ENCODE assay signal across 8 mouse cellular contexts in the genomic region with DNA sequence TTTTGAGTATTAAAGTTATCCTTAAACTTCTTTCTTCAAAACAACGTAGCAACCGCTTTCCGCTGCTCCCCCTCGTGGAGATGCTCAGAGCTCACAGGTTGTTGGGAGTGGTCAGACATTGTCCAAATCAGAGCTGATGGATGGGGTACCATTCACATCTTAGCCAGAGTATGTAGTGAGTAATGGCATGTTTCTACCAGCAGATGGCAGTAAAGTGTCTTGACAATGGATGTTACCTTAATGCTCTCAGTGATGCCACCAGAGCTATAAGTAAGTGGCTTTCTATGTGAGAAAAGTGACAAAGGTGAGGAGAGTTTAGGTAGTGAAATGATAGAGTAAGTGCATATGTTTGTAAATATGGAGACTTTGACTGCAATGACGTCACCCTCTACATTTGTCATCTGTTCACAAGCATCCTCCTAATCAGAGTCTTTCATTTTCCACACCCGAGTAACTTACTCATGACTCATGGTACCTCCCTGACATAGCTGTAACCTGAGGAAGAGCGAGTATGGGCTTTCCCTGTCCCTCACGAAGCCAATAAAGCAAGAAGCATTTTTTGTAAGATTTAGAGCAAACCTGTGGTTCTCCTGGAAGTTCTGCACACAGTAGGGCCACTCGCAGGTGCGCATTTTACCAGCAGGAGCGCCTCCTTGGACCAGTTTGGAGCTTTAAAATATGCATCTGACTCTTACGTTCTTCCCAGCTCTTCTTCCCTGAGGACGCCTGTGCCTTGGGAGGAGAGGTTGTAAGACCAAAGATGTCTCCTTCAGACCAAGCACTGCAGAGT.
DNase-seq lines count a peak whose midpoint lies in the region; ATAC-seq lines count a peak whose summit lies in the region.

No protein-coding gene starts in this region.

- H3K4me2 ChIP-seq in forebrain, embryonic 11.5 days (ENCODE audit: low read depth, low read length, severe bottlenecking): no peak overlapping the region
- H3K4me2 ChIP-seq in lung, embryonic 15.5 days: no peak overlapping the region

- H3K36me3 ChIP-seq in forebrain, embryonic 11.5 days (ENCODE audit: control insufficient read depth, insufficient read depth, low read length): no peaks in the 10 kb centered on the region
- H3K36me3 ChIP-seq in lung, embryonic 15.5 days: no peaks in the 10 kb centered on the region

- peak; percentile 55 for DNase-seq in left cerebral cortex, adult 11 months (ENCODE audit: low spot score)
- DNase-seq in left cerebral cortex, adult 8-10 months (ENCODE audit: low spot score in 2 of 2): no peak
- DNase-seq in adipocyte (ENCODE audit: low spot score): peak; percentile 55
- DNase-seq in forebrain, embryonic 11.5 days (ENCODE audit: low spot score): peak; percentile 61
- peak; percentile 73 for DNase-seq in kidney, adult 9 months
- peak; percentile 90 for DNase-seq in retina, postnatal 1 day
- no peak for DNase-seq in thymus, postnatal 4 days

- H3K9me3 ChIP-seq in forebrain, embryonic 11.5 days (ENCODE audit: control insufficient read depth, low read length): no peaks in the 10 kb centered on the region
- no peaks in the 10 kb centered on the region for H3K9me3 ChIP-seq in lung, embryonic 15.5 days

- no peaks in the 10 kb centered on the region for H3K27me3 ChIP-seq in forebrain, embryonic 11.5 days (ENCODE audit: control insufficient read depth, insufficient read depth, low read length)
- no peaks in the 10 kb centered on the region for H3K27me3 ChIP-seq in lung, embryonic 15.5 days

- H3K27ac ChIP-seq in forebrain, embryonic 11.5 days (ENCODE audit: low read depth, low read length): no peak overlapping the region
- no peak overlapping the region for H3K27ac ChIP-seq in lung, embryonic 15.5 days

- WGBS in forebrain, embryonic 11.5 days: 57% methylated on average over 13 of the region's 13 CpGs
- WGBS in lung, embryonic 15.5 days: 55% methylated on average over 13 of the region's 13 CpGs

- H3K9ac ChIP-seq in forebrain, embryonic 11.5 days (ENCODE audit: low read length): no peak overlapping the region
- H3K9ac ChIP-seq in lung, embryonic 15.5 days: no peak overlapping the region

- ATAC-seq in forebrain, embryonic 11.5 days (replicated peaks; ENCODE audit: low FRiP score): peak; percentile 78
- ATAC-seq in lung, embryonic 15.5 days (ENCODE audit: borderline replicate concordance, extremely low read depth, low FRiP score, low TSS enrichment): 0 out of 2 replicates have a peak, but pooled peaks have one; percentile 19

- no peak overlapping the region for H3K4me3 ChIP-seq in forebrain, embryonic 11.5 days (ENCODE audit: low read depth, low read length)
- no peak overlapping the region for H3K4me3 ChIP-seq in lung, embryonic 15.5 days

- peaks cover 4% of the 10 kb centered on the region for H3K4me1 ChIP-seq in forebrain, embryonic 11.5 days (replicated peaks; ENCODE audit: control insufficient read depth, insufficient read depth, low read length)
- H3K4me1 ChIP-seq in lung, embryonic 15.5 days: no peaks in the 10 kb centered on the region

Comparison
In these comparisons a context has a peak if more than half of its experiments do, and no peak if none do; other contexts are left out.
1. DNase-seq: peak in left cerebral cortex, adult 11 months (single experiment), adipocyte (single experiment), forebrain, embryonic 11.5 days (single experiment), kidney, adult 9 months (single experiment) and retina, postnatal 1 day (single experiment); none in left cerebral cortex, adult 8-10 months (0 of 2) and thymus, postnatal 4 days (single experiment).